Comparison of ENCODE assay signal across 18 mouse cellular contexts in genomic region chr1:195082142-195082541, GRCm38 (mm10). TPM values are rescaled to one million over a fixed set of nuclear protein-coding genes. Genes with fewer than 3 reads are reported as not detected.
DNase-seq lines count a peak whose midpoint lies in the region; ATAC-seq and TF ChIP-seq lines count a peak whose summit lies in the region.
"Had no signal": no experiment of that assay in that cellular context is flagged by ENCODE, and none has a peak within 500 bp of the region (broad histone marks: within the 10 kb centered on the region; RNA-seq: fewer than 3 reads in every experiment).

No protein-coding gene starts in this region.

- no peak overlapping the region for H3K4me2 ChIP-seq in liver, embryonic 12.5 days
- no peak overlapping the region for H3K4me2 ChIP-seq in liver, postnatal 0 days (ENCODE audit: low read depth, low read length)
- no peak overlapping the region for H3K4me2 ChIP-seq in liver, embryonic 14.5 days (ENCODE audit: low read depth)
- H3K4me2 ChIP-seq in liver, embryonic 16.5 days (ENCODE audit: low read depth, low read length), result no peak overlapping the region
- H3K4me2 ChIP-seq in hindbrain, embryonic 11.5 days (replicated peaks; ENCODE audit: low read depth, low read length), result no peak overlapping the region
- H3K4me2 ChIP-seq: embryonic facial prominence, embryonic 12.5 days; forebrain, embryonic 13.5 days; forebrain, embryonic 15.5 days had no signal

- H3K9me3 ChIP-seq in liver, embryonic 12.5 days (replicated peaks), result no peaks in the 10 kb centered on the region
- no peaks in the 10 kb centered on the region for H3K9me3 ChIP-seq in liver, postnatal 0 days (ENCODE audit: low read length)
- H3K9me3 ChIP-seq in liver, embryonic 14.5 days (ENCODE audit: control insufficient read depth, low read length), result no peaks in the 10 kb centered on the region
- no peaks in the 10 kb centered on the region for H3K9me3 ChIP-seq in liver, embryonic 16.5 days (replicated peaks; ENCODE audit: control insufficient read depth, low read length)
- no peaks in the 10 kb centered on the region for H3K9me3 ChIP-seq in hindbrain, embryonic 11.5 days (ENCODE audit: control insufficient read depth, low read length)
- H3K9me3 ChIP-seq: embryonic facial prominence, embryonic 10.5 days; embryonic facial prominence, embryonic 12.5 days; forebrain, embryonic 13.5 days; forebrain, embryonic 15.5 days had no signal

- H3K27me3 ChIP-seq in liver, embryonic 12.5 days (replicated peaks), result no peaks in the 10 kb centered on the region
- no peaks in the 10 kb centered on the region for H3K27me3 ChIP-seq in liver, postnatal 0 days (ENCODE audit: insufficient read depth, low read length)
- no peaks in the 10 kb centered on the region for H3K27me3 ChIP-seq in liver, embryonic 14.5 days (ENCODE audit: control insufficient read depth, insufficient read depth, low read length)
- no peaks in the 10 kb centered on the region for H3K27me3 ChIP-seq in liver, embryonic 16.5 days (ENCODE audit: control insufficient read depth, insufficient read depth, low read depth, low read length)
- H3K27me3 ChIP-seq in hindbrain, embryonic 11.5 days (ENCODE audit: control insufficient read depth, insufficient read depth, low read length), result no peaks in the 10 kb centered on the region
- H3K27me3 ChIP-seq: embryonic facial prominence, embryonic 12.5 days; forebrain, embryonic 13.5 days; forebrain, embryonic 15.5 days had no signal

- DNase-seq in liver, postnatal 0 days, result no peak
- DNase-seq in liver, embryonic 14.5 days (ENCODE audit: low read depth in 3 of 3, low spot score in 3 of 3), result no peak
- DNase-seq in frontal cortex, adult 2 months (ENCODE audit: extremely low spot score in 1 of 2, low spot score in 1 of 2), result no peak
- DNase-seq in hindbrain, embryonic 11.5 days (ENCODE audit: low spot score), result no peak
- DNase-seq: adrenal gland, adult 2 months; adrenal gland, postnatal 10 days; adrenal gland, postnatal 25 days; cerebellum, adult 11-12 months; cerebellum, adult 2 months; cerebellum, adult 9-10 months; cerebellum, postnatal 10 days; cerebellum, postnatal 25 days had no signal

- H3K4me1 ChIP-seq in liver, embryonic 12.5 days, result no peaks in the 10 kb centered on the region
- H3K4me1 ChIP-seq in liver, postnatal 0 days (ENCODE audit: insufficient read depth), result no peaks in the 10 kb centered on the region
- H3K4me1 ChIP-seq in liver, embryonic 14.5 days (replicated peaks; ENCODE audit: control insufficient read depth in 2 of 2, insufficient read depth in 2 of 2, low read length in 1 of 2), result no peaks in the 10 kb centered on the region
- no peaks in the 10 kb centered on the region for H3K4me1 ChIP-seq in liver, embryonic 16.5 days (ENCODE audit: control insufficient read depth, low read depth, low read length)
- H3K4me1 ChIP-seq in hindbrain, embryonic 11.5 days (replicated peaks; ENCODE audit: control insufficient read depth, insufficient read depth, low read length), result no peaks in the 10 kb centered on the region
- H3K4me1 ChIP-seq: embryonic facial prominence, embryonic 10.5 days; embryonic facial prominence, embryonic 12.5 days; forebrain, embryonic 13.5 days; forebrain, embryonic 15.5 days had no signal

- no peak for TF ChIP-seq EP300 in liver, postnatal 0 days (IDR thresholded peaks at IDR 0.05; ENCODE audit: low read depth)
- no peak for TF ChIP-seq EP300 in liver, embryonic 14.5 days (IDR thresholded peaks at IDR 0.05; ENCODE audit: low read depth)

- H3K36me3 ChIP-seq in liver, embryonic 12.5 days, result no peaks in the 10 kb centered on the region
- H3K36me3 ChIP-seq in liver, postnatal 0 days (replicated peaks; ENCODE audit: insufficient read depth, low read length), result no peaks in the 10 kb centered on the region
- no peaks in the 10 kb centered on the region for H3K36me3 ChIP-seq in liver, embryonic 14.5 days (replicated peaks; ENCODE audit: control insufficient read depth, insufficient read depth, low read depth)
- H3K36me3 ChIP-seq in liver, embryonic 16.5 days (ENCODE audit: control insufficient read depth, insufficient read depth), result no peaks in the 10 kb centered on the region
- H3K36me3 ChIP-seq in hindbrain, embryonic 11.5 days (ENCODE audit: control insufficient read depth, insufficient read depth, low read length), result no peaks in the 10 kb centered on the region
- H3K36me3 ChIP-seq: embryonic facial prominence, embryonic 10.5 days; embryonic facial prominence, embryonic 12.5 days; forebrain, embryonic 15.5 days had no signal

- ATAC-seq in liver, embryonic 12.5 days, result peak; percentile 76; the same call in 1 of the 2 replicates
- ATAC-seq in liver, postnatal 0 days, result no peak
- ATAC-seq in liver, embryonic 14.5 days (ENCODE audit: insufficient read depth), result peak; percentile 46; the same call in 1 of the 2 replicates
- peak; percentile 55; the same call in 1 of the 2 replicates for ATAC-seq in liver, embryonic 16.5 days (ENCODE audit: low read depth)
- no peak for ATAC-seq in hindbrain, embryonic 11.5 days (ENCODE audit: low FRiP score)
- ATAC-seq: forebrain, embryonic 13.5 days; forebrain, embryonic 15.5 days had no signal

- no peak for TF ChIP-seq CTCF in liver, postnatal 0 days (IDR thresholded peaks at IDR 0.05; ENCODE audit: low read depth)
- TF ChIP-seq CTCF in liver, embryonic 14.5 days (IDR thresholded peaks at IDR 0.05; ENCODE audit: low read depth), result no peak

- no peak overlapping the region for H3K9ac ChIP-seq in liver, embryonic 12.5 days
- H3K9ac ChIP-seq in liver, postnatal 0 days (replicated peaks), result no peak overlapping the region
- no peak overlapping the region for H3K9ac ChIP-seq in liver, embryonic 14.5 days (replicated peaks)
- no peak overlapping the region for H3K9ac ChIP-seq in liver, embryonic 16.5 days (ENCODE audit: low read depth, low read length)
- no peak overlapping the region for H3K9ac ChIP-seq in hindbrain, embryonic 11.5 days (ENCODE audit: low read depth, low read length)
- H3K9ac ChIP-seq: embryonic facial prominence, embryonic 12.5 days; forebrain, embryonic 13.5 days; forebrain, embryonic 15.5 days had no signal

- H3K27ac ChIP-seq in liver, embryonic 12.5 days, result no peak overlapping the region
- H3K27ac ChIP-seq in liver, postnatal 0 days (ENCODE audit: low read depth), result no peak overlapping the region
- no peak overlapping the region for H3K27ac ChIP-seq in liver, embryonic 14.5 days
- H3K27ac ChIP-seq in liver, embryonic 16.5 days (ENCODE audit: low read length), result no peak overlapping the region
- H3K27ac ChIP-seq in hindbrain, embryonic 11.5 days (ENCODE audit: low read depth, low read length), result no peak overlapping the region
- H3K27ac ChIP-seq: embryonic facial prominence, embryonic 10.5 days; embryonic facial prominence, embryonic 12.5 days; forebrain, embryonic 13.5 days; forebrain, embryonic 15.5 days had no signal

- no peak overlapping the region for H3K4me3 ChIP-seq in liver, embryonic 12.5 days
- H3K4me3 ChIP-seq in liver, postnatal 0 days (ENCODE audit: low read depth, low read length), result no peak overlapping the region
- H3K4me3 ChIP-seq in liver, embryonic 14.5 days (ENCODE audit: insufficient read depth in 1 of 2, low read depth in 2 of 2, low read length in 2 of 2), result no peak overlapping the region
- H3K4me3 ChIP-seq in liver, embryonic 16.5 days (ENCODE audit: low read depth, low read length), result no peak overlapping the region
- H3K4me3 ChIP-seq in hindbrain, embryonic 11.5 days (ENCODE audit: low read depth, low read length), result no peak overlapping the region
- H3K4me3 ChIP-seq: embryonic facial prominence, embryonic 10.5 days; embryonic facial prominence, embryonic 12.5 days; forebrain, embryonic 13.5 days; forebrain, embryonic 15.5 days had no signal

RNA-seq across cellular contexts. Expression of gene Cd46, which starts 9.9 kb away (rescaled TPM):
- polyA plus RNA-seq in liver, embryonic 12.5 days (2016; fragmentation: Nextera tagmentation; extraction: Ambion mirVana), result 0.90 and 1.1 TPM in 2 replicates
- polyA plus RNA-seq in liver, postnatal 0 days (2015; fragmentation: Nextera tagmentation; extraction: Ambion mirVana), result 0.30 and 0.36 TPM in 2 replicates
- polyA plus RNA-seq in liver, embryonic 14.5 days (2012; rRNA removed), result 1.2 and 1.5 TPM in 2 replicates
- polyA plus RNA-seq in liver, embryonic 14.5 days (2014; fragmentation: Nextera tagmentation; extraction: Ambion mirVana), result 0.71 and 0.93 TPM in 2 replicates
- 0.50 and 0.72 TPM in 2 replicates for polyA plus RNA-seq in liver, embryonic 16.5 days (2015; fragmentation: Nextera tagmentation; extraction: Ambion mirVana)
- polyA plus RNA-seq in frontal cortex, adult 2 months (2012; rRNA removed), result 7.0 and 9.3 TPM in 2 replicates
- 0.82 and 0.90 TPM in 2 replicates for polyA plus RNA-seq in hindbrain, embryonic 11.5 days (2014; fragmentation: Nextera tagmentation; extraction: Ambion mirVana)

RNA-seq across cellular contexts. Expression of gene Cr1l, which starts 49.2 kb away (rescaled TPM):
- 68.7 and 75.2 TPM in 2 replicates for polyA plus RNA-seq in liver, embryonic 12.5 days (2016; fragmentation: Nextera tagmentation; extraction: Ambion mirVana)
- 57.4 and 57.7 TPM in 2 replicates for polyA plus RNA-seq in liver, postnatal 0 days (2015; fragmentation: Nextera tagmentation; extraction: Ambion mirVana)
- polyA plus RNA-seq in liver, embryonic 14.5 days (2012; rRNA removed), result 34.4 and 41.4 TPM in 2 replicates
- polyA plus RNA-seq in liver, embryonic 14.5 days (2014; fragmentation: Nextera tagmentation; extraction: Ambion mirVana), result 64.2 and 73.4 TPM in 2 replicates
- 66.7 and 75.2 TPM in 2 replicates for polyA plus RNA-seq in liver, embryonic 16.5 days (2015; fragmentation: Nextera tagmentation; extraction: Ambion mirVana)
- 26.4 TPM in 2 replicates for polyA plus RNA-seq in frontal cortex, adult 2 months (2012; rRNA removed)
- polyA plus RNA-seq in hindbrain, embryonic 11.5 days (2014; fragmentation: Nextera tagmentation; extraction: Ambion mirVana), result 43.6 and 49.6 TPM in 2 replicates

Comparison
In these comparisons a context has a peak if more than half of its experiments do, and no peak if none do; other contexts are left out.
1. ATAC-seq: peak in liver, embryonic 12.5 days (single experiment), liver, embryonic 14.5 days (single experiment) and liver, embryonic 16.5 days (single experiment); none in liver, postnatal 0 days (single experiment) and hindbrain, embryonic 11.5 days (single experiment).